Mouse (Mus musculus): ENCODE measurements around the gene Prrx1. TPM values are rescaled to one million over a fixed set of nuclear protein-coding genes. Genes with fewer than 3 reads are reported as not detected.

Gene Prrx1
- 193 and 199 TPM in 2 replicates for polyA plus RNA-seq (2014; fragmentation: Nextera tagmentation; extraction: Ambion mirVana)

DNA sequence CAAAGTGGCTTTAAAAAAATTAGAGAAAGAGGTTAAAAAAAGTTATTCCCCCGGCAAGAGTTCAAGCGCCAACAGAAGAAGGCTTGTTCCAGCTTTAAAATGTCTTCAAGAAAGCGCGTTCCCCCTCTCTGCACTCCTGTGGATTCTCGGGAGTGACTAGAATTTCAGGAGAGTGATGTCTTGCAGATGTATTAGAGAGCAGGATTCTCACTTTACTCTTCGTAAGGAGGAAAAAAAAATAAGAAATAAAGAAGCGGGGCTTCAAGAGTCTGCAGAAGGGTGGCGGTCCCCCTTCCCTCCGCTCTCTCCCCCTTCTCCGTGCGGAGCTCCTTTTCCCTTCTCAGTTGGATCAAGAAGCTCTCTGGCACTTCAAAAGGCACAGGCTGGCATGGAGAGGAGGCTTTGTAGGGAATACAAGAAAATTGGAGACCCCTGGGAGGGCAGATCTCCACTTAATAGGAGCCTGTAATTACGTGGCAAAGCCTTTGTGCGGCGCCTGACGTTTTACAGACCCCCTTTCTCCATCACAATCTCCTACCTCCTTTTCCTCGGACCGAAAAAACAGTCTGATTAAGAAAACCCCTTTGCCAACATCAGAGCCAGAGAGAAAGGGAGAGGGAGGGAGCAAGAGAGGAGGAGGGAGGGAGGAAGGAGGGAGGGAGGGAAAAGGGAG lies at the start of gene Prrx1:
Gene Prrx1, minus strand, starts transcription at position 610 of the 673 bp plus-strand sequence.
- H3K27me3 ChIP-seq (ENCODE audit: control insufficient read depth, insufficient read depth, low read length) = no peaks in the 10 kb centered on the region
- no peaks in the 10 kb centered on the region; the same call in 1 of the 2 replicates for H3K36me3 ChIP-seq (ENCODE audit: control insufficient read depth, insufficient read depth, low read length)
- H3K4me3 ChIP-seq (ENCODE audit: low read depth, low read length) = peak within 1 kb of the TSS; percentile 99
- H3K4me2 ChIP-seq (ENCODE audit: low read depth, severe bottlenecking) = peak within 1 kb of the TSS; percentile 80
- H3K27ac ChIP-seq (replicated peaks; ENCODE audit: low read depth, low read length) = peak within 1 kb of the TSS; percentile 100
- peak within 1 kb of the TSS; percentile 100 for H3K9ac ChIP-seq (ENCODE audit: low read length)
- peaks cover 7% of the 10 kb centered on the region; the same call in 1 of the 2 replicates for H3K4me1 ChIP-seq (ENCODE audit: control insufficient read depth, insufficient read depth, low read length)
- 0% methylated on average over 17 of the region's 17 CpGs for WGBS
- H3K9me3 ChIP-seq (ENCODE audit: control insufficient read depth, low read length) = no peaks in the 10 kb centered on the region
- DNase-seq (ENCODE audit: low spot score) = peak; percentile 84
- peak; percentile 28 for ATAC-seq (ENCODE audit: insufficient number of reproducible peaks, low FRiP score, low TSS enrichment, low read depth)

DNA sequence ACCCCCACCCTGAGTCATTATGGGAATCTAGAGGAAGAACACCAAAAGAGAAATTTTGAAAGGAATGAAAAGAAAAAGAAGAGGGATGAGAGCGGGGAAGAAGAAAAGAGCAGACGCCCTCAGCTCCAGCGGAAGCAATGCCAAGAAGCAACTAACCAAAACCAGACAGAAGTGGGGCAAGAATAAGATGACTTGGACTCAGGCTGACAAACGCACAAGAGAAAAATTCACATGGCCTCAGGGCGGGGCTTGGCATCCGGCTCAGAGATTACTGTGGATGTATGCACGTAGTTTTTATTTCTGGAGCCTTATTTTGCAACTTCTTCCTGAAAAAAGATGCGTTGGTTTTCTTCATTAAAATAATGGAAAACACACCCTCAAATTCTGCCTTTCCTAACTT lies 48.7 kb upstream of the Prrx1 start:
- no peaks in the 10 kb centered on the region for H3K9me3 ChIP-seq (ENCODE audit: control insufficient read depth, low read length)
- WGBS = 32% methylated on average over 8 of the region's 8 CpGs
- H3K4me1 ChIP-seq (ENCODE audit: control insufficient read depth, insufficient read depth, low read length) = peaks cover 19% of the 10 kb centered on the region
- H3K4me2 ChIP-seq (ENCODE audit: low read depth, severe bottlenecking) = no peak overlapping the region
- ATAC-seq (ENCODE audit: insufficient number of reproducible peaks, low FRiP score, low TSS enrichment, low read depth) (no peak), DNase-seq (ENCODE audit: low spot score) (no peak)
- H3K4me3 ChIP-seq (ENCODE audit: low read depth, low read length) = no peak overlapping the region
- no peaks in the 10 kb centered on the region for H3K27me3 ChIP-seq (ENCODE audit: control insufficient read depth, insufficient read depth, low read length)
- H3K36me3 ChIP-seq (ENCODE audit: control insufficient read depth, insufficient read depth, low read length) = no peaks in the 10 kb centered on the region
- H3K9ac ChIP-seq (ENCODE audit: low read length) = no peak overlapping the region
- peak overlapping the region; percentile 55; the same call in 1 of the 2 replicates for H3K27ac ChIP-seq (replicated peaks; ENCODE audit: low read depth, low read length)

DNA sequence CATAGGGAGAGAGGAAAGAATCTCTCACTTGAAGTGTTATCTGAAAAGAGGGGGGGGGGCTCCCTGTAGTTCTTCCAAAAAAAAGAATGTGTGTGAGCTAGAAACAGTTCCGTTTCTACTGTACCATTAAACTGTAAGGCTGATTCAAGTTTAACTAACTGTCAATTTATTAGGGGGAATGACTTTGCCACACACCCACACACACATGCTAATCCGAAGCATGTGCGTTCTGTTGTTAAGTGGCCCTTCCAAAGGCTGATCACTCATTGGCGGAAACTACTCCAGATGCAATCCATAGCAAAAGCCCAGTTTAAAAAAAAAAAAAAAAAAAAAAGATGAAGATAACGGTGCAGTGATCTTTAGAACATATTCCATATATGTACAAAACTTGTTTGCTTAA lies 47.9 kb upstream of the Prrx1 start:
- ATAC-seq (ENCODE audit: insufficient number of reproducible peaks, low FRiP score, low TSS enrichment, low read depth) (no peak), DNase-seq (ENCODE audit: low spot score) (no peak)
- Histone ChIP-seq H3K4me3 (ENCODE audit: low read depth, low read length) (no peak overlapping the region), H3K4me1 (ENCODE audit: control insufficient read depth, insufficient read depth, low read length) (peaks cover 22% of the 10 kb centered on the region), H3K27me3 (ENCODE audit: control insufficient read depth, insufficient read depth, low read length) (no peaks in the 10 kb centered on the region), H3K4me2 (ENCODE audit: low read depth, severe bottlenecking) (peak overlapping the region; percentile 16; the same call in 1 of the 2 replicates), H3K36me3 (ENCODE audit: control insufficient read depth, insufficient read depth, low read length) (no peaks in the 10 kb centered on the region), H3K27ac (replicated peaks; ENCODE audit: low read depth, low read length) (no peak overlapping the region), H3K9ac (ENCODE audit: low read length) (no peak overlapping the region), H3K9me3 (ENCODE audit: control insufficient read depth, low read length) (no peaks in the 10 kb centered on the region)
- 16% methylated on average over 5 of the region's 5 CpGs for WGBS

DNA sequence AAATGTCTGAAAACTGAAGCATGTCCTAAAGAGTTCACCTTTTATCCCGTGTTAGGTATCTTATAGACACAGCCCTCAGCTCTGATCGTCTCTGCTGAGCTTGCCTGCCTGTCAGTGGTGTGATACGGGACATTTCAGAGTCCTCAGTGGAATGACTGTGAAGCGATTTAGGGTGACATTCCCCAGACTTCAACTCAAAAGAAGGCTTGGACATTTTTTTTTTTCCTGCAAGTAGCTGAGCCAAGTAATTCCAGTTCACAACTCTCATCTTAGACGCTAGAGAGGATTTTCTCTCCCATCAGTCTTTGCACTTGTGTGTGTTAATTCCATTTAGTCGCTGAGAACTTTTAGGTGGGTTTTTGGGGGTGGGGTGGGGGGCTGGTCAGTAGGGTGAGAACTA lies 47.3 kb upstream of the Prrx1 start:
- no peak overlapping the region for H3K27ac ChIP-seq (replicated peaks; ENCODE audit: low read depth, low read length)

DNA sequence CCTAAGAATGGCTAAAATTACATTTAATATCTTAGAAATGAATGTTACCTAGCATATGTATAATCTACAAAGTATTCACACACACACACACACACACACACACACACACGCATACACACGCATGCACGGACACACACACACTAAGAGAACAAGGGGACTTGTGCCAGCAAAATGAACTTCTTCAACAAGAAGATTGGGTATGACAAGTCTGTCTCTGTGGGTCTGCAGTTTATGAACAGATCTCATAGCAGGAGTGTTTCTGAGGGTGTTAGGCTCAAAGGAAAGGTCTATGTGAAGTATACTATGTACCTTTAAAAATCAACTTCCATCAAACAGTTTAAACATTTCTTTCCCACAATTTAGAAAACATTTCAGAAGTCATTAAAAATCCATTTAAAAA lies 46.0 kb upstream of the Prrx1 start:
- Histone ChIP-seq H3K9ac (ENCODE audit: low read length) (no peak overlapping the region), H3K27me3 (ENCODE audit: control insufficient read depth, insufficient read depth, low read length) (no peaks in the 10 kb centered on the region), H3K4me3 (ENCODE audit: low read depth, low read length) (peak overlapping the region; percentile 10; the same call in 1 of the 2 replicates), H3K27ac (replicated peaks; ENCODE audit: low read depth, low read length) (no peak overlapping the region), H3K36me3 (ENCODE audit: control insufficient read depth, insufficient read depth, low read length) (no peaks in the 10 kb centered on the region), H3K4me1 (ENCODE audit: control insufficient read depth, insufficient read depth, low read length) (peaks cover 24% of the 10 kb centered on the region), H3K9me3 (ENCODE audit: control insufficient read depth, low read length) (no peaks in the 10 kb centered on the region), H3K4me2 (ENCODE audit: low read depth, severe bottlenecking) (0 out of 2 replicates have a peak overlapping the region, but pooled peaks have one; percentile 25)
- ATAC-seq (ENCODE audit: insufficient number of reproducible peaks, low FRiP score, low TSS enrichment, low read depth) = no peak
- 79% methylated on average over 3 of the region's 3 CpGs for WGBS
- no peak for DNase-seq (ENCODE audit: low spot score)

More for the DNA sequence above, 47.3 kb upstream of the Prrx1 start:
- peak overlapping the region; percentile 16; the same call in 1 of the 2 replicates for H3K4me2 ChIP-seq (ENCODE audit: low read depth, severe bottlenecking)
- WGBS = 19% methylated on average over 6 of the region's 6 CpGs
- H3K9me3 ChIP-seq (ENCODE audit: control insufficient read depth, low read length) = no peaks in the 10 kb centered on the region
- H3K36me3 ChIP-seq (ENCODE audit: control insufficient read depth, insufficient read depth, low read length) = no peaks in the 10 kb centered on the region
- H3K9ac ChIP-seq (ENCODE audit: low read length) = no peak overlapping the region
- DNase-seq (ENCODE audit: low spot score) (no peak), ATAC-seq (ENCODE audit: insufficient number of reproducible peaks, low FRiP score, low TSS enrichment, low read depth) (no peak)
- H3K4me1 ChIP-seq (ENCODE audit: control insufficient read depth, insufficient read depth, low read length) = peaks cover 22% of the 10 kb centered on the region
- no peaks in the 10 kb centered on the region for H3K27me3 ChIP-seq (ENCODE audit: control insufficient read depth, insufficient read depth, low read length)
- no peak overlapping the region for H3K4me3 ChIP-seq (ENCODE audit: low read depth, low read length)

DNA sequence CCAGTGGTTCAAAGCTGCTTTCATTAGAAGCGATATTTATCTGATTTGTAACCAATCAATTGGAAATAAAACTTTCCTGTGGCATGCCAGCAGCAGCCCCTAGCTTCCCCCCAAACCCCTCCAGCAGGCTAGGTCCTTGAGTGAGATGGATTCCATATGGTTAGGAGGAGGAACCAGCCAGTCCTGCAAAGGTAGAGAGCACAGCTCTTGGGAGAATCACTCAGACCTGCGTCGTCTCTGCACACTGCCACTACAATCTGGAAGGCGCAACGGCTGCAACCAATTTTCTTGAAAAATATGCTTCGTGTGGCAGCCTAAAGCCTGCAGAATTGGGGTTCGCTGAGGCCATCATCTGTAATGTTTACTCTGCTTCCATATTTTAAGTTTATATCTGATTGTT lies 44.7 kb upstream of the Prrx1 start:
- Histone ChIP-seq H3K36me3 (ENCODE audit: control insufficient read depth, insufficient read depth, low read length) (no peaks in the 10 kb centered on the region), H3K9me3 (ENCODE audit: control insufficient read depth, low read length) (no peaks in the 10 kb centered on the region), H3K9ac (ENCODE audit: low read length) (no peak overlapping the region), H3K27me3 (ENCODE audit: control insufficient read depth, insufficient read depth, low read length) (no peaks in the 10 kb centered on the region), H3K27ac (replicated peaks; ENCODE audit: low read depth, low read length) (peak overlapping the region; percentile 68), H3K4me1 (ENCODE audit: control insufficient read depth, insufficient read depth, low read length) (peaks cover 24% of the 10 kb centered on the region), H3K4me2 (ENCODE audit: low read depth, severe bottlenecking) (peak overlapping the region; percentile 37), H3K4me3 (ENCODE audit: low read depth, low read length) (peak overlapping the region; percentile 17; the same call in 1 of the 2 replicates)
- DNase-seq (ENCODE audit: low spot score) (peak; percentile 72), ATAC-seq (ENCODE audit: insufficient number of reproducible peaks, low FRiP score, low TSS enrichment, low read depth) (peak; percentile 84)
- 9% methylated on average over 7 of the region's 7 CpGs for WGBS

DNA sequence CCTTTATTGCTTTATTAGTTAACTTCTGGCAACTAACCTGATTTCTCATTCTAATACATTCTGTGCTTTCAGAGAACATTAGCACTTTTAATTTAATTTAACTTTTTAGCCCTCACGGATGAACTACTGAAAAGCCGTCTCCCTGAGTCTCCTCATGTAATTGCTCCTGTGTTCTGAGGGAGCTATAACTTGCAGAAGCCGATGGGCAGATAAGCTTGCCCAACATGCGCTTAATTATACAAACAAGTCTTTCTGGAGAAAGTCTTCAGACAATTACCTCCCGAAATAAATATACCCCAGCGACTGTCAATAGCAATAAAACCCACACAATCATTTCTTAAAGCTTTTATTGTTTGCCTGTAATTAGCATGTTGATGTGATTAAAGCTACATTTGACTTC lies 44.2 kb upstream of the Prrx1 start:
- peak overlapping the region; percentile 37 for H3K4me2 ChIP-seq (ENCODE audit: low read depth, severe bottlenecking)
- H3K4me3 ChIP-seq (ENCODE audit: low read depth, low read length) = no peak overlapping the region; the same call in 1 of the 2 replicates
- no peaks in the 10 kb centered on the region for H3K9me3 ChIP-seq (ENCODE audit: control insufficient read depth, low read length)
- H3K9ac ChIP-seq (ENCODE audit: low read length) = no peak overlapping the region
- H3K27me3 ChIP-seq (ENCODE audit: control insufficient read depth, insufficient read depth, low read length) = no peaks in the 10 kb centered on the region
- DNase-seq (ENCODE audit: low spot score) (no peak), ATAC-seq (ENCODE audit: insufficient number of reproducible peaks, low FRiP score, low TSS enrichment, low read depth) (no peak)
- peak overlapping the region; percentile 68 for H3K27ac ChIP-seq (replicated peaks; ENCODE audit: low read depth, low read length)
- WGBS = 8% methylated on average over 6 of the region's 6 CpGs
- H3K36me3 ChIP-seq (ENCODE audit: control insufficient read depth, insufficient read depth, low read length) = no peaks in the 10 kb centered on the region
- H3K4me1 ChIP-seq (ENCODE audit: control insufficient read depth, insufficient read depth, low read length) = peaks cover 24% of the 10 kb centered on the region

DNA sequence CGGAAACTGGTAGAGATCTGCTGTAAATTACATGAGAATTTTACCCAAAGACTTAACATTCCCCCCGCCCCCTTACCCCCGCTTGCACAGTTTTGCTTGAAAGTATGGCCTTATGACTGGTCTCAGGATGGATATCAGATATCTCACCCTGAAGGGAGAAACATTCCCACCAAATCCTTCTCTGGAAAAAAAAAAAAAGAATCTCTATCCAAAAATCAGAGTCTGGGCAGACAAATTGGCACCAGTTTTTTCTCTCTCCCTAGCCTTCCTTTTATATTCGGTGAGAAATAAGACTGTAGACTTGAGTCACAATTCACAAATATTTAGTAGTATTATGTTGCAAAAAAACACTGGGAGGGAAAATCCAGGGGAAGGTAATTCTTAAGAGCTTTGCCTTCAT lies 42.7 kb upstream of the Prrx1 start:
- Histone ChIP-seq H3K4me1 (ENCODE audit: control insufficient read depth, insufficient read depth, low read length) (peaks cover 15% of the 10 kb centered on the region; the same call in 1 of the 2 replicates), H3K36me3 (ENCODE audit: control insufficient read depth, insufficient read depth, low read length) (no peaks in the 10 kb centered on the region), H3K4me2 (ENCODE audit: low read depth, severe bottlenecking) (no peak overlapping the region), H3K4me3 (ENCODE audit: low read depth, low read length) (no peak overlapping the region), H3K27ac (replicated peaks; ENCODE audit: low read depth, low read length) (peak overlapping the region; percentile 36; the same call in 1 of the 2 replicates), H3K9ac (ENCODE audit: low read length) (no peak overlapping the region), H3K27me3 (ENCODE audit: control insufficient read depth, insufficient read depth, low read length) (no peaks in the 10 kb centered on the region), H3K9me3 (ENCODE audit: control insufficient read depth, low read length) (no peaks in the 10 kb centered on the region)
- 13% methylated on average over 4 of the region's 4 CpGs for WGBS
- ATAC-seq (ENCODE audit: insufficient number of reproducible peaks, low FRiP score, low TSS enrichment, low read depth) (no peak), DNase-seq (ENCODE audit: low spot score) (no peak)

Measured in limb, embryonic 11.5 days (tissue).